Mouse (Mus musculus) kidney, embryonic 14.5 days (tissue): ENCODE measurements at regions not wholly inside any gene's neighbourhood (a gene's known extent, or its start where the extent isn't known, plus 50 kb on each side); places are given as distances from the start of the nearest gene placed in this dataset.

Experiments
- ATAC-seq: fragments of 200-750 bp; cut with Nextera tagmentation; 2 replicates; pipeline ENCODE4 v1.8.0; 2017; ENCODE audit warnings: moderate number of reproducible peaks, mild to moderate bottlenecking, moderate TSS enrichment, moderate library complexity; ENCODE audit not compliant: low FRiP score, low TSS enrichment
- H3K27ac ChIP-seq: fragments of 300-500 bp; sonication (generic); 2 replicates; pipeline ENCODE4 v1.5.1; 2014; ENCODE audit warnings: low read depth, mild to moderate bottlenecking, low read length, moderate library complexity, mixed read lengths
- H3K27me3 ChIP-seq: fragments of 300-500 bp; sonication (generic); 2 replicates; pipeline ENCODE4 v1.6.1; 2014; ENCODE audit warnings: mild to moderate bottlenecking, low read length; ENCODE audit not compliant: control insufficient read depth, insufficient read depth
- H3K36me3 ChIP-seq: fragments of 300-500 bp; sonication (generic); 2 replicates; pipeline ENCODE4 v1.6.1; 2014; ENCODE audit warnings: low read length, mixed read lengths; ENCODE audit not compliant: control insufficient read depth, insufficient read depth
- H3K4me1 ChIP-seq: fragments of 300-500 bp; sonication (generic); 2 replicates; pipeline ENCODE4 v1.6.1; 2014; ENCODE audit warnings: low read length, mixed read lengths; ENCODE audit not compliant: control insufficient read depth, insufficient read depth
- H3K4me2 ChIP-seq: fragments of 300-500 bp; sonication (generic); replicated peaks from 2 replicates; pipeline ENCODE4 v1.6.1; 2014; ENCODE audit warnings: low read depth, mild to moderate bottlenecking, low read length
- H3K4me3 ChIP-seq: fragments of 300-500 bp; sonication (generic); 2 replicates; pipeline ENCODE4 v1.5.1; 2014; ENCODE audit warnings: mild to moderate bottlenecking, low read length
- H3K9ac ChIP-seq: fragments of 300-500 bp; sonication (generic); 2 replicates; pipeline ENCODE4 v1.6.1; 2014; ENCODE audit warnings: low read depth, mild to moderate bottlenecking, low read length, moderate library complexity
- H3K9me3 ChIP-seq: fragments of 300-500 bp; sonication (generic); 2 replicates; pipeline ENCODE4 v1.6.1; 2016; ENCODE audit warnings: low read length; ENCODE audit not compliant: control insufficient read depth
- WGBS: fragments of 180-500 bp; shearing (Covaris S2); extraction: QIAGEN DNeasy Blood & Tissue Kit; methylation state at CpG from one replicate; pipeline ENCODE4 v1.1.7; 2014; 5-methylcytosine and 5-hydroxymethylcytosine counted together

GRCm38 (mm10) chr8:80185286-80185685 is 127.5 kb upstream of the Hhip start:
- ATAC-seq: no peak
- Histone ChIP-seq H3K4me2 (no peak overlapping the region), H3K9ac (no peak overlapping the region), H3K9me3 (no peaks in the 10 kb centered on the region), H3K4me3 (no peak overlapping the region), H3K36me3 (no peaks in the 10 kb centered on the region), H3K27me3 (no peaks in the 10 kb centered on the region), H3K4me1 (peaks cover 4% of the 10 kb centered on the region; the same call in 1 of the 2 replicates), H3K27ac (no peak overlapping the region)
- 21% methylated on average over 4 of the region's 4 CpGs for WGBS

GRCm38 (mm10) chr8:80168688-80169087 is 110.9 kb upstream of the Hhip start:
- no peak for ATAC-seq
- 51% methylated on average over 9 of the region's 9 CpGs for WGBS
- Histone ChIP-seq H3K9me3 (no peaks in the 10 kb centered on the region), H3K27me3 (no peaks in the 10 kb centered on the region), H3K4me3 (no peak overlapping the region), H3K27ac (no peak overlapping the region), H3K4me1 (no peaks in the 10 kb centered on the region), H3K4me2 (no peak overlapping the region), H3K36me3 (no peaks in the 10 kb centered on the region), H3K9ac (no peak overlapping the region)

GRCm38 (mm10) chr8:80149458-80150083 is 91.8 kb upstream of the Hhip start:
- Histone ChIP-seq H3K36me3 (no peaks in the 10 kb centered on the region), H3K9ac (no peak overlapping the region), H3K9me3 (no peaks in the 10 kb centered on the region), H3K27me3 (no peaks in the 10 kb centered on the region), H3K4me3 (no peak overlapping the region), H3K4me1 (peaks cover 9% of the 10 kb centered on the region), H3K27ac (no peak overlapping the region), H3K4me2 (no peak overlapping the region)
- ATAC-seq: peak; percentile 52; the same call in 1 of the 2 replicates
- 43% methylated on average over 9 of the region's 9 CpGs for WGBS

GRCm38 (mm10) chr8:80147929-80148328 is 90.1 kb upstream of the Hhip start:
- 89% methylated on average over 3 of the region's 3 CpGs for WGBS

GRCm38 (mm10) chr8:80138481-80138880 is 80.7 kb upstream of the Hhip start:
- no peak overlapping the region for H3K4me3 ChIP-seq
- no peaks in the 10 kb centered on the region for H3K4me1 ChIP-seq
- no peaks in the 10 kb centered on the region for H3K27me3 ChIP-seq
- ATAC-seq: no peak
- no peaks in the 10 kb centered on the region for H3K9me3 ChIP-seq
- H3K27ac ChIP-seq: no peak overlapping the region
- 71% methylated on average over 6 of the region's 6 CpGs for WGBS
- H3K4me2 ChIP-seq: no peak overlapping the region
- no peak overlapping the region for H3K9ac ChIP-seq
- H3K36me3 ChIP-seq: no peaks in the 10 kb centered on the region

More at GRCm38 (mm10) chr8:80147929-80148328, 90.1 kb upstream of the Hhip start:
- no peak overlapping the region for H3K4me3 ChIP-seq
- no peak overlapping the region for H3K9ac ChIP-seq
- no peak overlapping the region for H3K4me2 ChIP-seq
- no peaks in the 10 kb centered on the region for H3K9me3 ChIP-seq
- H3K27ac ChIP-seq: no peak overlapping the region
- H3K27me3 ChIP-seq: no peaks in the 10 kb centered on the region
- ATAC-seq: no peak
- peaks cover 9% of the 10 kb centered on the region for H3K4me1 ChIP-seq
- no peaks in the 10 kb centered on the region for H3K36me3 ChIP-seq

GRCm38 (mm10) chr8:80120378-80120965 is 62.7 kb upstream of the Hhip start:
- H3K9ac ChIP-seq: no peak overlapping the region
- 88% methylated on average over 3 of the region's 3 CpGs for WGBS
- H3K4me3 ChIP-seq: no peak overlapping the region
- no peak overlapping the region for H3K4me2 ChIP-seq
- no peak for ATAC-seq
- no peaks in the 10 kb centered on the region for H3K36me3 ChIP-seq
- H3K27me3 ChIP-seq: no peaks in the 10 kb centered on the region
- H3K4me1 ChIP-seq: no peaks in the 10 kb centered on the region
- H3K27ac ChIP-seq: no peak overlapping the region
- no peaks in the 10 kb centered on the region for H3K9me3 ChIP-seq

GRCm38 (mm10) chr8:80117328-80117727 is 59.5 kb upstream of the Hhip start:
- H3K4me2 ChIP-seq: no peak overlapping the region
- no peaks in the 10 kb centered on the region for H3K9me3 ChIP-seq
- H3K27me3 ChIP-seq: no peaks in the 10 kb centered on the region
- H3K4me1 ChIP-seq: no peaks in the 10 kb centered on the region
- H3K4me3 ChIP-seq: no peak overlapping the region
- no peak overlapping the region for H3K9ac ChIP-seq
- ATAC-seq: no peak
- H3K36me3 ChIP-seq: no peaks in the 10 kb centered on the region
- 34% methylated on average over 4 of the region's 4 CpGs for WGBS
- H3K27ac ChIP-seq: no peak overlapping the region
